Mouse (Mus musculus) embryonic fibroblast, embryonic 13.5 days (primary cell): ENCODE results near the gene Gpr156.

Experiments
- CTCF ChIP-seq: IDR thresholded peaks from 2 replicates; pipeline ENCODE4 v1.5.1; 2011; ENCODE audit warnings: mild to moderate bottlenecking, control low read depth, low read length, moderate library complexity, borderline replicate concordance; ENCODE audit not compliant: insufficient read depth
- POLR2A ChIP-seq: IDR thresholded peaks from 2 replicates; pipeline ENCODE4 v1.6.1; 2011; ENCODE audit warnings: low read depth, mild to moderate bottlenecking, control low read depth, low read length, moderate library complexity

GRCm38 (mm10) chr16:37939082-37939863 is 23.0 kb downstream of the Gpr156 start:
- TF ChIP-seq CTCF (no peak), POLR2A (no peak)
